Mouse (Mus musculus) cerebellum, adult 2 months (tissue): Measurements from ENCODE around the gene Med13l.

Experiments
- CTCF ChIP-seq: fragments of 200-500 bp; IDR thresholded peaks from 2 replicates; pipeline ENCODE4 v1.5.1; 2011; ENCODE audit warnings: low read depth, mild to moderate bottlenecking, control low read depth, low read length, moderate library complexity, borderline replicate concordance; ENCODE audit not compliant: insufficient read depth
- POLR2A ChIP-seq: fragments of 200-500 bp; IDR thresholded peaks from 2 replicates; pipeline ENCODE4 v1.6.1; 2011; ENCODE audit warnings: low read length, control low read depth, borderline replicate concordance; ENCODE audit not compliant: insufficient read depth

DNA sequence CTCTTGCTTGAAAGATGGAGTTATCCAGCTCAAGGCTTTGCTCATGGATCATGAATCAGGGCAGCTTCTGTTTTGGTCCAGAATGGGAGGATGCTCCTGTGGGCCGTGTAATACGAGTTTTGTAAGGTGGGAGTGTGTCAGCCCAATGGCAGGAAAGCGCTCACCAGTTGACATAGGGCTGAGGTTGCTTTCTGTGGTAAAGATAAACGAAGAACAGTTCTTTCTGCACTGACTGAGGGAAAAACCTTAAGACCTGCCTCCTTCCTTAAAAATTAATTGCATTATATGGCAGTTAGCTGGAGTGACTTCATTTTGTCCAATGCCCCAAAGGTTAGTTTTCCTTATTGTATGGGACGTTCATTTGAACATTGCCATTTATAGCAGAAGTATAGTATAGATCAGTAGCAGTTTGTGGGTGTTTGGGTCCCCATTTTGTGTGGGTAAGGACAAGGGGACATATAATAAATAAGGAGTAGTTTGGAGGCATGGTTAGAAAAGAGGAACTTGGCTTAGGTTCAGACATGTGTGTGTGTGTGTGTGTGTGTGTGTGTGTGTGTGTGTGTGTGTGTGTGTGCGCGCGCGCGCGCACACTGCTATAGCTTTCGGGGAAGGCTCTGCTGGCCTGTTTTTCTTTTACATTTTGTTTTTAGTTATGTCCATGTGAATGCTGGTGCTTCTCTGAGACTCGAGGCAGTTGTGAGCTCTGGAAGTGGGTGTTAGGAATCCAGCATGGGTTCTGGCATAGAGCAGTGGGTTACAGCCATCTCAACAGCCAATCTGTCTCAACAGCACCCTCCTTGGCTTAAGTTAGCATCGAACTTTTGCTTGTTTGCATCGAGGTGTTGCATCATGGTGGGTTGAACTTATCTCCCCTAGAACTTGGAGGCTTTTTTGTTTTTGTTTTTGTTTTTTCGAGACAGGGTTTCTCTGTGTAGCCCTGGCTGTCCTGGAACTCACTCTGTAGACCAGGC lies 76.2 kb downstream of the Med13l start:
- TF ChIP-seq CTCF, result no peak
- TF ChIP-seq POLR2A, result no peak
